Mouse (Mus musculus) layer of hippocampus, postnatal 36 days (tissue): ENCODE measurements at regions not wholly inside any gene's neighbourhood (a gene's known extent, or its start where the extent isn't known, plus 50 kb on each side); places are given as distances from the start of the nearest gene placed in this dataset.

Experiments used
- DNase-seq, 2 experiments: peaks; one replicate each; pipeline ENCODE4 v3.0.0; 2022

DNA sequence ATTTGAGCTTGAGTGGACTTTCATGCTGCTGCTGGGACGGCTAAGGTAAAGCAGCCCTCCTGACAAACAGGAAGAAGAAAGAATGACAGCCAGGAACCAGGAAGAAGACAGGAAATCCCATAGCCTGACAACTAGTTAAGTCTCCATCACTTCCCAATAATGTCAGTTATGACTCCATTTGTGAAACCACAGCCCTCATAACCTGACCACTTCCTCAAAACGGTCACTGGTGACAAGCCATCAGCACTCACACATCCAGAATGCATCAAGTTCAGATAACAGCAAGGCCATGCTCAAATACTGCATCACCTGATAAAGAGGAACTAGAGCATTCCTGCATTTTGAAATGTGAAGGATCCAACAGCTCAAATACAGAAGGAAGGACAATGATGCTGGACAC lies 288.3 kb downstream of the Zfp706 start:
- no peak for DNase-seq

DNA sequence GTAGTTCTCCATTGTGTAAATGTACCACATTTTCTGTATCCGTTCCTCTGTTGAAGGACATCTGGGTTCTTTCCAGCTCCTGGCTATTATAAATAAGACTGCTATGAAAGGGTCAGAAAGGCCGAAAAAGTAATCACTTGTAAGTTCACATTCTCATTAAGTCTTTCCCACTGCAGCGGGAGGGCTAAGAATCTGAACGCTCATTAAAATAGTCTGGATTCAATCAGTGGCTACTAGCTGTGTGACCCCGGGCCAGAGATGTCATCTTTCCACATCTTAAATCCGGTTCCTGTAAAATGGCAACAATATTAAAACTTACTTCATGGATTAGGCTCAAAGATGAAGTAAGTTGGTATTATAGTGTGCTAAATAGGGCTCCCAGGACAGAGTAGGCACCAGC lies 289.7 kb downstream of the Zfp706 start:
- no peak for DNase-seq

DNA sequence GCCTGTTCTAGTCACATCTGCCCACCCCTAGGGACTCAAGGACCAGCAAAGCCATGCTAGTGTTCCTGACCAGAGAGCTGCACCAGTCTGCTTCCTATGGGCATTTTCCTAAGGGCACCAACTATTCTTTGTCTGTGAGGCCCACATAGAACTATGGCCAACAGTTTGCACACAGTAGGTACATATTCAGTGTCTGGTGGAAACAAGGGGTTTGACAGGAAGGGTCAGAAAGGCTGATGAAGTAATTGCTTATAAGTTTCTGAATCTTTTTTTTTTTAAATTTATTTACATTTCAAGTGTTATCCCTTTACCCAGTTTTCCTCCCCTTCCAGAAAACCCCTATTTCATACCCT lies 290.9 kb downstream of the Zfp706 start:
- no peak for DNase-seq

DNA sequence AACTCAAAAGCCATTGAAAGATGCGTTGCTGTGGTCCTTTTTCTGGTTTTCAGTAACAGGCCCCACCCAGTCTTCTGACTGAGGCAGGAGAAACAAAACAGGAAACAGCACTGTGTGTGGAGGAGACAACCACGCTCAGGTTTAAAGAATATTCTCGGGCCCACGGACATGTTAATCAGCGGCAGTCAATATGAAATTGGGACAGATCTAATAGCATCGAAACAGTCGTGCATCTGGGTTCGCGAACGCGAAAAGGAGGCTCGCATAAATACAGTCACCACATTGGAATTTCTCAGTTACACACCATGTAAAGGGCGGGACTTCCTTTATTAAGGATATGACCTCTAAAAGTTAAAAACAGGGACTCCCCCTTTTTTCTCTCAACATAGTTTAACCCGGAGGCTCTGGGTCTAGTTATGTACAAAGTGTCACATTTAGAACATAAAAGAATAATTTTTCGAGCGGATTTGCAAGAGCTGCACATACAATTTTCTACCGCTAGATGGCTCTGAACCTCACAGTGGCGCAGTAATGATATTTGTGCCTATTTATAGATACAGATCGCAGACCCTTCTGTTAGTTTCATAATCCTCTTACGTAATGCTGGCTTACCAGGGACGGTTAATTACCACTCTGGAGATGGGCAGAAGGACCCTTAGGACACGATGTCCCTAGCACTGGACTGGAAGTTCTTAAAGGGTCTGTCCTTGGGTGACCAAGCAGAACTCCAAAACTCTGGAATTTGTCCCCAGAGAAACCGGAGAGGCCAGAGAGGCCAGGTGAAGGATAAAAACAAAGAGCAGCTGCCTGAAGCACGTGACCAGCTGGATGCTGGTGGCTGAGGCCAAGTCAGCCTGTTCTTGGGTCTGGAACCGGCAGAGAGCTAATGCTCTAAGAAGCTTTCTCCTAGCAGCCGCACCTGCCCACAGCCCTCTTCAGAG lies 291.6 kb downstream of the Zfp706 start:
- peak; percentile 72 to 73 for DNase-seq

DNA sequence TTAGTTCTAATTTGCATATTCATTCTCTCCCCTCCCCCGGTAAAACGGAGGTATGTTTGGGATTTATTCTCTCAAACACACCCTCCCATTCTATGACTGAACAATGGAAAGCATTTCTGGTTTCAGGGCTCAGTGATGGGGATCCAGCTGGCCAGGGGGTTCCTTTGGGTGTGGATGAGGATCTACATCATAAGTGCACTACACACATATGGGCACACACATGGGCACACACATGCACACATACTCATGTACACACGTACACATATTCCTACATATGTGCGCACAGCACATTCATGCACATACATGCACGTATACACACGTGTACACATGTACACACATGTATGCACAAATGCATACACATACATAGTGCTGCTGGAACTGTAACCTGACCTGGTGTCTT lies 292.4 kb downstream of the Zfp706 start:
- DNase-seq: no peak

DNA sequence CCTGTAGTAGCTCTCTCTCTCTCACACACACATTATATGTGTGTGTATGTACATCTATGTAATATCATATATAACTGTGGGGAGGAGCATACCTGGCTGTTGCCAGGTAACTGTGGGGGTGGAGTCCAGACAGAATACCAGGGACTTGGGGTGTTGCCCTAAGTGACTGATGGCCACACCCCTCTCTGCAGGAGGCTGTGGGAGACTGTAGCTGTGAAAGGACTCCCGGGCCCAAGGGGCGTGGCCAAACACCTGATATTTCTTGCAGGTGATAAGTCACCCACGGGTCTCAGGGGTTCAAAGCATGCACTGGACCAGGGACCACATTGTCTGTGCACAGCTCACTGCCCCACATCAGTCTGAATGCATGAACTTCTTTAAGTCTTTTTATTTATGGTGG lies 297.8 kb downstream of the Zfp706 start:
- DNase-seq: no peak

DNA sequence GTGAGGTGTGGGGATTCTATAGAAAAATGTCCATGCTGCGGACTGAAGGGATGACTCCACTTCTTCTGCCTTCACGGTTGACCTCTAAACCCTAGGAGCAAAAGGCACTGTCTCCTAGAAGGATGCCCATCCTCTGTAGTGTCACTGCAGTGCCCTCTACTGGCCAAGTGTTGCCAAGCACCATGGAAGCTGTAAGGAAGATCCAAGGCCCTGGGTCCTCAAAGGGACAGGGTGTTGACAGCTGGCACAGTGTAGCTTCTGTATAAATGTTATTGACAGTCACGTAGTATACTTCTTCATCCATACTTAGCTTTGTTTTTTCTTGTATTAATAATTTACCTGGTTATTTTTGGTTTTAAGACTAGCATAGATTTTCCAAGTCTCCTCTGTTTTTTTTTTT lies 299.1 kb downstream of the Zfp706 start:
- DNase-seq: peak; percentile 60 to 62

DNA sequence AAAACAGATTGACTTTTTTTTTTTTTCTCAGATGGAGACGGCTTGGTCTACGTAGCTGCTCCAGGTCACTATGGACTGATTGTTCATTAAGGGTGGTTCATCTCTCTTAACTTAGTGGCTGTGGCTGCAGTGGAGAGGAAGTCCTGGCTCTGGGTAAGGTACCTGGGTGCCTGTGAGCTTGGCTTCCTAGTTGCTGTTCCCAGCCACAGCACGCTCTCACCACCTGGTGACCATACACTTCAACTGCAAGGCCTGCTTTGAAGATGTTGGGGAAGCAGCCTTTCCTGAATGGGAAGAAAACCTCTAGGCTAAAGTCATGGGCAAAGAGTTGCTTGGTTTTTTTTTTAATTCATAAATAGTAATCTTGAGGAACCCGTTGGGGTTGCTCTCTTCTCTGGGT lies 301.6 kb downstream of the Zfp706 start:
- peak; percentile 32 to 37 for DNase-seq

DNA sequence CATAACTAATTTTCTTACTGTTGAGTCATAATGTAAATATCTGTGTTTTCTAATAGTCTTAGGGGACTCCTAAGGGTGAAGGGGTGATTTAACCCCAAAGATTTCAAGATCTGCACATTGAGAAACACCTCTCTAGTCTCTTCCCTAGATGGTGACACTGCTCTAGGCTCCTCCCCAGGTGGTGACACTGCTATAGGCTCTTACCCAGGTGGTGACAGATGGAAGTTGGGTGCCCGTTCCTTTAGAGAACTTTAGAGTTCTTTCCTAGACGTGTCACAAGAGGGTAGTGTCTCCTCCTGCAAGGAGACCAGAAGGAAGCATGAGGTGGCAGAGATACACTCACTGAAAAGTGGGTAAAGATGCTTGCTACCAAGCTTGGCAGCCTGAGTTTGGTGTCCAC lies 302.2 kb downstream of the Zfp706 start:
- DNase-seq: no peak

DNA sequence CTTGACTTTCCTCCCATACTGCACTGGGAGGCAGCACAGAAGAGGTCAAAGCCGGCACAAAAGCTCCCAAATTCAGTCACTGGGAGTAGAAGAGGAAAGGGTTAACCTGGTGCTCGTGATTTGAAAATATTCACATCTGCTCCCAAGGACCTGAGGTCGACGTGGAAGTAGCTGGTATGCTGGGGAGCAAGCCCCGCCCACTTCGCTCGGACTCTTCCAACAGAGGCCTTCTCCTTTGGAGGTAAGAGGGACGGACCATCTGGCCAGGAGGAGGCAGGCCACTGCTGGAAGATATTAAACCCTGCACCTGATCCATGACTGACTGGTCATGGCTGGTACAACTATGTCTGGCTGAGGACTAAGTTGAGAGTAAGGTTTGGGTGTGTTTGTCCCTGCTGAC lies 305.7 kb downstream of the Zfp706 start:
- DNase-seq: no peak

DNA sequence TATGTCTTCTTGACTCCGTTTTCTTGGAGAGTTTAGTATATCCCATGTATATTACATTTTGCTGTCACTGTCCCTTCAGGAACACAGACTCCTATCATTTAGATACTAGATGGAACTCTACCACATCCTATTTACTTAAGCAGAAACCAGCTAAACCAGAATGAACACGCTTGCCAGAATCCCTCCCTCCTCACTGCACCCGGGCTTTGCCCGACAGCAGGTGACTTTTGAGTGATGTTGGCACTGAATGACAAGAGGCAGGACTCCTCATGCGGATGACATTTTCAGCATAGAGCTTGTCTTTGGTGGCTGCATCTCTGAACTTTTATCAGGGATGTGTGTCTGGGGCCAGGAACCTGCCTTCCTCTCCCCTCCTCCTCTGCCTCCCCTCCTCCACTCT lies 307.4 kb downstream of the Zfp706 start:
- no peak for DNase-seq

DNA sequence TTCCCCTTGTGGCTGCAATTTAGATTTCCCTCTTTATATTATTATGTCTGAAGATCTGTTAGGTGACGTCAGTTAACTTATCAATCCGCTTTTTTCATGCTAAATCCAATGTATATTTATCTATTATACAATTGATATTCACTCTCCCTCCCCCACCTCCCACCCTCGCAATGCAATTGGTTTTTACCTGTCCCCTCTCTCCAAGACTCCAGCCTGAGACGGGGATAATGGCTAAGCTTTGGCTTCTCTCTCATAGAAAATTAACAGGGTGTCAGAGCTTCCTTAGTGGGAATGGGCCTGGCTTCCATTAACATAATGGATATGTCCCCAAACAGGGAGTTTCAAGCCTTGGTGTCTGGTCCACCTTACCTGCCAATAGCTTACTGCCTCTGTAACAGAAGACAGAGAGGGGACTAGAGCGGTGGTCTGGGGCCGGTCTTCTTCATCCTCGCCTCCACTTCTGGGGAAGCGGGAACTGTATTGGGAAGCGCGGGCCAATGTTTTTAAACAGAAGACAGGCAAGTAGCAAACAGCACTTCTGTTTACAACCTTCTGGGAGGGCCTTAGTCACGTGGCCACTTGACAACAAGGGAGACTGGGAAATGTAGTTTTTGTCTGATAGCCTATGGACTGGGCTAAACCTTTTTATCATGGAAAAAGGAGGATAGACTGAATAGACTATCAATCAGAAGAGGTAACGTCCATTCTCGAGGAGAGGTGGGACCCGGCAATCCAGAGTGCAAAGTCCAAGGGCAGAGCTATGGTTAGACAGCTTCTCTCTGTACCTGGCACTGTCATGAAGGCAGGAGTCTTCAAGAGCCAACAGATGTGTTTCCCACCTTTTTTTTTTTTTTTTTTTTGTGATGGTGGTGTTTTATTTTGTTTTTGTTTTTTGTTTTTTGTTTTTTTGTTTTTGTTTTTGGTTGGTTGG lies 312.1 kb downstream of the Zfp706 start:
- peak; percentile 24 to 38 for DNase-seq

DNA sequence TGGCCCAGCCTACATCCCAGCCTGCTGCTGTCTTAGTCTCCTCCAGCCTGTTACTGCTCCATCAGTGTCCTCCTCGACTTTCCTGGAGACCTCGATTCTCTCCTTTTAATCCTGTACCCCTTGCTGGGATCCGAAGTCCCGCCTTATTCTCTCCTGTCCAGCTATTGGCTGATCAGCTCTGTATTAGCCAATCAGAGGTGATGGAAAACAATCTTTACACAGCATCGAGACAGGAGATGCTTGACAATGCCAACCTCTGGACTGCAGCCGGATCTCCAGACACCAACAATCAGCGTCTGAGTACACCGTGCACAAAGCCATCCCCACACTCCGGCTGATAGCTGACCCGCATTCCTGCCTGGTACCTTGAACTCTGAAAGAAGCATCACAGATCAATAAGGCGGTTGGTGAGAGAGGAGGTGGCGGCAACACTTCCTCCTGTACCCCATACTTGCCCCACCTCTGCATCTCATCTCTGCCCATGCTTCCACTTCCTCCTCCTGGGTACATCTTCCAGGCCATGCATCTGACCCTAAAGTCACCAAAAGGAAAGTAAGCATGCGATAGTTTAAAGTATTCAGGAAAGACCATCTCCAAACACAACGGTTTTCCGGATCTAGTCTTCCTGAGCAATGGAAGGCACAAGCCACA lies 316.4 kb downstream of the Zfp706 start:
- no peak for DNase-seq

DNA sequence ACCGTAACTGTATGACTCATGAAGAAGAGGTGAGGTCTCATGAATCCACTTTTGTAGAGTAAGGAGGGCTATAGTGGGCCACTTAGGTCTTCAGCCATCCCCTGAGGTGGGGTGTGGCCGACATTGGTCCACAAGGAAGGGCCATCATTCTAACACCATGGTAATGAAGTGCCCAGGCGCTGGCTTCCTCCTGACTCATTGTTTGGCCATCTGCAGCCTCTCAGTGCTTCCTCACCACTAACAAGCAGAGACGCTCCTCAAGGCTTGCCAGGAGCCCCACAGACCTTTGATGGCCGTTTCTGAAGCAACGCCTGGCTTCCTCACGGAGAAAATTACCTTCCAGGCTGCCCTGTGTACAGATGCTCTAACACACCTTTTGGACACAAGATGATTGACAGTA lies 317.7 kb downstream of the Zfp706 start:
- no peak for DNase-seq

DNA sequence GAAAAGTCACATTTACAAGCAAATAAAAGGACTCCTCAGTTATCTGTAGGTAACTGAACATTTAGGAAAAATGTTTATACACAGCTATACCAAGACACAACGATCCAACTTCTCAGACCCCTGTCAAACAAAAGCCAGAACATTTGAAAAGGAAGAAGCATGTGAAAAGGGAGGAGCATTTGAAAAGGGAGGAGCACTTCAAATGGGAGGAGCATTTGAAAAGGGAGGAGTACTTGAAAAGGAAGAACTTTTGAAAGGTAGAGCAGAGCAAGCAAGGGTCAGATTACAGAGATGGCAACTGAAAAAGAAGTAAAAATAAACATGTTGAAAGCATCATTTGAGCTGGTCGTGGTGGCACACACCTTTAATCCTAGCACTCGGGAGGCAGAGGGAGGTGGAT lies 318.3 kb downstream of the Zfp706 start:
- no peak for DNase-seq

DNA sequence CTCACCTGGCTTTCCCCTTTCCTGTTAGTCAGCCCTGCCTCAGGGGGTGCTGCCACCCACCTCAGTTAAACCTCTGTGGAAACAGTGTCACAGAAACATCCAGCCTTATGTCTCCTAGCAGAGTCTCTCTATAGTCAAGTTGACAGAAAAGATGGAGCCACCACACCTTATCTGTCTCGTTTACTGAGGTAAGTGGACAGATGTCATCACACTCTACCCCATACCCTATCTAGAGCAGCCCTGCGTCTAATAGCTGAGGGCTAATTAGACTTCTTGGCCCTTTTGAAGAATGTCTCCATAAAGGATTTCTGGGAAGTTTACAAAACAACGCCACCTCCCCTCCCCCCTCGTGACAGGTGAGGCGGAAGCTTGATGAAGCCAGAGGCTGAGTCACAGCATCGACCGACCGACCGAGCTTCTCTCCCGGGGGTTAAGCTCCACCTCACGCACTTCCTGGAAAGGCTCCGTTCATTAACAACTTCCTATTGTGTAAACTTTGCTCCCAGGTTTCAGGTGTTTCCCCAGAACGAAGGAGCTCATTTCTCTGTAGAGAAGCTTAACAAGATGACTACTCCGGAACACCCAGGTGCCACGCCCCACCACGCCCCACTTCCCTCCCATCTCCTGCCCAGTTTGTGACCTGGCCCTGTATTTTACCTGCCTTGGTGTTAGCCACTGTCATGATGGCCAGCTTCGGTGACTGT lies 319.4 kb downstream of the Zfp706 start:
- DNase-seq: no peak

DNA sequence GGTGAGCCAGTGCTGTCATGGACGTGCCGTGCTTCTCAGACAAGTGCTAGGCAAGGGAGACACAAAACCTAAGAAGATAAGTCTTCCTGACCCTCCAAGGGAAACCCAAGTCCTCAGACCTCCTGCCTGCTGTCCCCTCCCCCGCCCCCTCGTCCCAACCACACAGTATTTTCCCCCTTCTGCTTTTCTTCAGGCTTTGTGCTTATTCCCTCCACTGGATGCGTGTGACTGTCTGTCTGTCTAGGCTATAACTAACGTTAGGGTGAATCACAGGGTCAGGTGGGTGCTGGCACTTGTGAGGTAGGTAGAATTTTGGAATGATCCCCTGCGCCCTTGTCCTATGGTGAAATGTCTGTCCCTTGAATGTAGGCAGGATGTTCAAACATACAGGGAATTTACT lies 322.9 kb downstream of the Zfp706 start:
- DNase-seq: no peak

DNA sequence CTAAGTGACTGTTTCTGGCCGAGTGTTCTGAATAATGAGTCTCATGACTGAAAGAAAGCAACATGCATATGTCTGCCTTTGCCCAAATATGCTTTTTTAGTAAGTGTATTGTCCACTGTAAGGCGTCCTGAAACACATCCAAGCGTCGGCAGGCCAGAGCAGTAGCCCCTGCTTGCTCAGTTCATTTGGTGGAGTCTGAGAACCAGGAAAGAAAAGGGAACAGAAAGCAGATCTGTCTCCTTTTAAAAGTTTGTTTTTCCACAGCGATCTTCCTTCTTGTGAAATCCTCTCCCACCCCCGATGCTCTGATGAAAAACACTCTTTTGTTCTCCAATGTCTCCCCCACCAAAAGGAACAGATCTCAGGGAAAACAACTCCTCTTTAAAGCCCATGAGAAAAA lies 324.7 kb downstream of the Zfp706 start:
- DNase-seq: no peak

DNA sequence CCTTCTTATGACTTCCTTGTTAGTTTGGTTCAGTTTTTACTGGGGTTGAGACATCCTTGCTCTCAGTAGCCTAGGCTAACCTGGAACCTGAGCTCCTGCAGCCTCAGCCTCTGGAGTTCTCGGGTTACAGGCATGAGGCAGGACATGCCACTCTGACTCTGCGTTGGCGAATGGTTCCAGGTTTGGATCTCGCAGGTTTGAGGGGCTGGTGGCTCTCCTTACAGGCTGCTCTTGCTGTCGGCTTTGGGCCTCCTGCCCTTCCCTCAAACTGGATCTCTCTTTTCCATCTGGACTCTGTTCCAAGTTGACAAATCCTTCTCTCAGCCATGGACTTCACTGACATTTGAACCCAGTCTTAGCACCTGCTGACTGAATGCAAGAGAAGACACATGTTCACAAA lies 325.4 kb downstream of the Zfp706 start:
- no peak for DNase-seq

DNA sequence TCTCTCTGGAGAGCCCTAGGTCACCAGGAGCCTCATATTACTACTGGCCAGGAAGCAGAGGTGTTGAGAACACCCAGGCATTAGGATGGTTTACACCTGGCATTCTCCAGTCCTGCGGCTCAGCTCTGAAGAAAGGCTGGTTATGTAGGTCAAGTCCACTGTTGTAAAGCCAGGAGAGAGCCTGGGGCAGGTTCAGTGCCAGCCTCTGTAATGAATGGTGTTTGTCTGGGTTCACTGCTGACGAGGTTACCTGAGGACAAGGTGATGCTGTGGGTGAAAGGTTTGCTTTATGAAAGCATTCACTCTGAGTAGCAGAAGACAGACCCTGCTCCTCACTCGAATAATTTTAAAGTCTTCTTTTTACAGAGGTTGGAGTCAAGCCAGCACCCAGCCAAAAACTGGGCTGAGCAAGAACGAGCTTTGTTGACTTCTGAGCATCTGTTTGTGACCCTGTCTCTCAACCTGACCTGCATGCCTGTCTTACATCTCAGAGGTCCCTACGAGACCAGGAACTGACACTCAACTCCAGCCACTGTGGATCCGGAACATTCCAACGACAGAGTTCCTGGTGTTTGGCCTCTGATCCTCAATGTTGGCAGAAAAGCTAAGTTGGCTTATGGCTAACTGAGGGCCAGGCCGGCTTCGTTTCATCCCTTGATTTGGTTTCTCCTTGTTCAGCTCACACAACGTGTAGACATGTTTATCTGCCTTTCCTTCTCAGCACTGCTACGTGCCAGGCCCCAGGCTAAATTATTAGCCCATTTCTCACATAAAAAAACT lies 327.0 kb downstream of the Zfp706 start:
- DNase-seq: no peak

DNA sequence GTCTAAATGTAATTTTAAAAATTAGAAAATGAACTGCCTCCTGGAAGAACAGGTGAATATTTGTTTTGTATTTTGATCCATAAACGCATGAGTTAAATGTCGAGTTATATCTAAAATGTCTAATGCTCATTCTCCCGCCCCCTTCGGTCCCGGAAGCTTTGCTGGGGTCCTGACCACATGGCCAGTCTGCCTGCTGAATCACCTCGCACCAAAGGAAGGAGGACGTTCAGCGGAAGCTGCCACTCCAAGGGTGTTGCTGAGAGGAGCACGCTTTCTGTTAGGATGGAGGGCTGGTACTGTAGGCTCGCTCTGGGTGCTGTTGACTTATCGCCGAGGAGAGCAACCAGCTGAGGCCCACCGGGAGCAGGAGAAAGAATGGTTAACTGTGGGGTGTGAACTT lies 328.0 kb downstream of the Zfp706 start:
- DNase-seq: no peak

DNA sequence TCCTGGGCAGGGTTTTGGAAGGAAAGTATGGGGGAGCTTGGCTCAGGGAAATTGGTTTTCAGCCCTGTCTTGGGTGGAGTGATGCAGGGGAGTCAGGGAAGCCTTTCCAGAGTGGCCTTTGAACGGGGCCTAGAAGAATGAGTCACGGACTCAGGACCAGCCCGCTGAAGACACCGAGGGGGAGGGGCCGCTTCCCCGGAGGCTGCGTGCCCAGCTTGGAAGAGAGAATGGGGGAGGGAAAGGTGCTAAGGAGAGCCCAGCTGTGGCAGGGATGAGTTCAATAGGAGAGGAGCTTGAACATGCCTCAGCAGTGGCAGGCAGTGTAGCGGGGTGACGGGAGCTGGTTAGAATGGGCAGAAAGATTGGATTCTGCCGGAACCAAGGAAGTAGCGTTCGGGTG lies 337.8 kb downstream of the Zfp706 start:
- DNase-seq: no peak
